Mouse (Mus musculus): ENCODE measurements around the gene Klk1b4. TPM values are rescaled to one million over a fixed set of nuclear protein-coding genes. Genes with fewer than 3 reads are reported as not detected.

Klk1b4 gene
- not detected for polyA plus RNA-seq (2017; shearing (Covaris generic))

GRCm38 (mm10) chr7:44207135-44207534 is at the start of gene Klk1b4:
Gene Klk1b4, plus strand, starts transcription at chr7:44207435.

GRCm38 (mm10) chr7:44187936-44188335 is 19.3 kb upstream of the Klk1b4 start, which contains the start of gene Klk1b24:
Gene Klk1b24, plus strand, starts transcription at chr7:44188236.

GRCm38 (mm10) chr7:44197891-44198290 is 9.3 kb upstream of the Klk1b4 start, which contains the start of gene Klk1b3:
Gene Klk1b3, plus strand, starts transcription at chr7:44198191.

GRCm38 (mm10) chr7:44215645-44216044 is 8.4 kb downstream of the Klk1b4 start, which contains the start of gene Klk1b5:
Gene Klk1b5, plus strand, starts transcription at chr7:44215945.

GRCm38 (mm10) chr7:44225076-44225475 is 17.8 kb downstream of the Klk1b4 start, which contains the start of gene Klk1:
Gene Klk1, plus strand, starts transcription at chr7:44225360.

GRCm38 (mm10) chr7:44235909-44236308 is 28.7 kb downstream of the Klk1b4 start, which contains the start of gene Gm36864:
Gene Gm36864, plus strand, starts transcription at chr7:44236177.

GRCm38 (mm10) chr7:44246055-44246983 is 39.1 kb downstream of the Klk1b4 start, which contains the start of the genes 1700028J19Rik and 2410002F23Rik:
Gene 1700028J19Rik, minus strand, starts transcription at chr7:44246695.
Gene 2410002F23Rik, plus strand, starts transcription at chr7:44246722.

GRCm38 (mm10) chr7:44257278-44257677 is 50.0 kb downstream of the Klk1b4 start, which contains the start of gene Acp4:
Gene Acp4, minus strand, starts transcription at chr7:44257378.

GRCm38 (mm10) chr7:44261147-44261546 is 53.9 kb downstream of the Klk1b4 start, which contains the start of gene Gm15517:
Gene Gm15517, plus strand, starts transcription at chr7:44261447.

Other genes with a start within 250 kb of the Klk1b4 start
- gene Klk1b1, start 240.7 kb upstream of the Klk1b4 start, polyA plus RNA-seq (2017; shearing (Covaris generic)), result not detected
- gene Klk1b9, start 231.4 kb upstream of the Klk1b4 start, polyA plus RNA-seq (2017; shearing (Covaris generic)), result 1.1 TPM
- not detected for gene Klk1b11, start 211.6 kb upstream of the Klk1b4 start, polyA plus RNA-seq (2017; shearing (Covaris generic))
- not detected for gene Klk1b26, start 195.3 kb upstream of the Klk1b4 start, polyA plus RNA-seq (2017; shearing (Covaris generic))
- gene Klk1b27, start 155.1 kb upstream of the Klk1b4 start, polyA plus RNA-seq (2017; shearing (Covaris generic)), result 2.8 TPM
- gene Klk1b21, start 105.1 kb upstream of the Klk1b4 start, polyA plus RNA-seq (2017; shearing (Covaris generic)), result not detected
- gene Klk1b22, start 94.8 kb upstream of the Klk1b4 start, polyA plus RNA-seq (2017; shearing (Covaris generic)), result not detected
- gene Klk1b16, start 70.7 kb upstream of the Klk1b4 start, polyA plus RNA-seq (2017; shearing (Covaris generic)), result not detected
- not detected for gene Klk1b24, start 19.2 kb upstream of the Klk1b4 start, polyA plus RNA-seq (2017; shearing (Covaris generic))
- gene Klk1b3, start 9.2 kb upstream of the Klk1b4 start, polyA plus RNA-seq (2017; shearing (Covaris generic)), result not detected
- gene Klk1b5, start 8.5 kb downstream of the Klk1b4 start, polyA plus RNA-seq (2017; shearing (Covaris generic)), result not detected
- 0.40 TPM for gene Klk1, start 17.9 kb downstream of the Klk1b4 start, polyA plus RNA-seq (2017; shearing (Covaris generic))
- gene Gm36864, start 28.7 kb downstream of the Klk1b4 start, polyA plus RNA-seq (2017; shearing (Covaris generic)), result not detected
- gene 1700028J19Rik, start 39.3 kb downstream of the Klk1b4 start, polyA plus RNA-seq (2017; shearing (Covaris generic)), result 1.8 TPM
- gene 2410002F23Rik, start 39.3 kb downstream of the Klk1b4 start, polyA plus RNA-seq (2017; shearing (Covaris generic)), result 202 TPM
- not detected for gene Acp4, start 49.9 kb downstream of the Klk1b4 start, polyA plus RNA-seq (2017; shearing (Covaris generic))
- not detected for gene Gm15517, start 54.0 kb downstream of the Klk1b4 start, polyA plus RNA-seq (2017; shearing (Covaris generic))
- gene Clec11a, start 99.5 kb downstream of the Klk1b4 start, polyA plus RNA-seq (2017; shearing (Covaris generic)), result 0.21 TPM
- gene Shank1, start 102.8 kb downstream of the Klk1b4 start, polyA plus RNA-seq (2017; shearing (Covaris generic)), result 0.11 TPM
- 0.10 TPM for gene Syt3, start 176.7 kb downstream of the Klk1b4 start, polyA plus RNA-seq (2017; shearing (Covaris generic))
- gene 1700008O03Rik, start 178.4 kb downstream of the Klk1b4 start, polyA plus RNA-seq (2017; shearing (Covaris generic)), result 0.38 TPM
- not detected for gene Lrrc4b, start 221.6 kb downstream of the Klk1b4 start, polyA plus RNA-seq (2017; shearing (Covaris generic))